Mouse (Mus musculus): ENCODE data around the gene Tsga10. TPM values are rescaled to one million over a fixed set of nuclear protein-coding genes. Genes with fewer than 3 reads are reported as not detected.

Tsga10 gene
- polyA plus RNA-seq, 1 experiment from 2014 or later = 20.3 TPM

GRCm38 (mm10) chr1:37711596-37712356 lies 154.5 kb downstream of the Tsga10 start:
- Histone ChIP-seq H3K36me3 (no peaks in the 10 kb centered on the region), H3K27me3 (no peaks in the 10 kb centered on the region), H3K9me3 (replicated peaks) (no peaks in the 10 kb centered on the region), H3K9ac (no peak overlapping the region), H3K4me1 (no peaks in the 10 kb centered on the region), H3K4me2 (replicated peaks) (no peak overlapping the region), H3K27ac (no peak overlapping the region), H3K4me3 (no peak overlapping the region)
- 93% methylated on average over 10 of the region's 10 CpGs for WGBS
- no peak for ATAC-seq (ENCODE audit: low FRiP score)

DNA sequence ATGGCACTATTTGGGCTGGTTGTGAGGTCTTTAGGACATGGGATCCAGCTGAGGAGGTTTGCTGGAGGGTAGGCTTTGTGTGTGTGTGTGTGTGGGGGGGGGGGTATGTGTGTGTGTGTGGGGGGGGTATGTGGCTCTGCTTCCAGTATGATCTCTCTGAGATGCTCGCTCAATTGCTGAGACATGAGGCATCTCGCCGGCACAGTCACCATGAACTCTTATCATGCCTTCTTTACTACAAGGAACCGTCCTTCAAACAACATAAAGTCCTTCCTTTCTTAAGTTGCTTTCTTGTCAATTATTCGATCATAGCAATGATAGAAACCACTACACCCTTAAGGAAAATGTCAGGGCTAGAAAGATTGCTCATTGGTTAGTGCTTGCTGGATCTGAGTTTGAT lies 155.1 kb downstream of the Tsga10 start:
- Histone ChIP-seq H3K36me3 (no peaks in the 10 kb centered on the region), H3K27me3 (no peaks in the 10 kb centered on the region), H3K27ac (no peak overlapping the region), H3K4me2 (replicated peaks) (no peak overlapping the region), H3K4me3 (no peak overlapping the region), H3K9ac (no peak overlapping the region), H3K4me1 (no peaks in the 10 kb centered on the region), H3K9me3 (replicated peaks) (no peaks in the 10 kb centered on the region)
- 96% methylated on average over 5 of the region's 5 CpGs for WGBS
- ATAC-seq (ENCODE audit: low FRiP score) = no peak

- Histone ChIP-seq H3K9me3 (replicated peaks) (no peaks in the 10 kb centered on the region), H3K4me3 (no peak overlapping the region), H3K27ac (no peak overlapping the region), H3K36me3 (no peaks in the 10 kb centered on the region), H3K4me2 (replicated peaks) (no peak overlapping the region), H3K9ac (no peak overlapping the region), H3K27me3 (no peaks in the 10 kb centered on the region), H3K4me1 (no peaks in the 10 kb centered on the region)
- 82% methylated on average over 8 of the region's 8 CpGs for WGBS
- ATAC-seq (ENCODE audit: low FRiP score) = no peak
Observed at GRCm38 (mm10) chr1:37709736-37710135, 156.5 kb downstream of the Tsga10 start.

DNA sequence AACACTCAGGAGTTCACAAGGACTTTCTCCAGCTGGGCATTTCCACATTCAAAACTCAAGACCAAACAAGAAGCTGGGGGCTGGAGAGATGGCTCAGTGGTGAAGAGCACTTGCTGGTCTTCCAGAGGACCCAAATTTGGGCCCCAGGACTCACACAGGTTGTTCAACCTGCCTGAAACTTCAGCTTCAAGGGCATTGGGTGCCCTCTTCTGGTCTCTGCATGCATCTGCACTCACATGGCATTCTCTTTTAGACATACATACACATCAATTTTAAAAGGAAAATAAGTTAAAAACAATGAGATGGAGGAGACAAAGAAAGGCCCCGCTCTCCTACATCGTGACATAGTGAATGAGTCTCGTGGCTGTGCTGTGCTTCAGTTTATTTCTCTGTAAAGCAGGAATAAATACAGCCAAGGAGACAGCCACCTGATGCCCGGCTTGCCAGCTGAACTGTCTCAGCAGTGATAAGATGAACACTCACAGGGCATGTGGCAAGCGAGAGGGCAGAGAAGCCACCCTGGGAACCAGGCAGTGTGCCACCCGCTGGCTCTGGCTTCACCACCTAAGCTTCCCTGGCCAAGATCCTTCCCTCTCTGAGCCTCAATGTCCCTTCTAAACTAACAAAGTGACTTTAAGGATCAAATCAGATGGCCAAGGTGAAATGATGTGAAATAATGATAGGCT lies 157.8 kb downstream of the Tsga10 start:
- H3K9ac ChIP-seq = no peak overlapping the region
- H3K27ac ChIP-seq = no peak overlapping the region
- 92% methylated on average over 6 of the region's 6 CpGs for WGBS
- no peak for ATAC-seq (ENCODE audit: low FRiP score)
- H3K27me3 ChIP-seq = no peaks in the 10 kb centered on the region
- H3K36me3 ChIP-seq = no peaks in the 10 kb centered on the region
- no peak overlapping the region for H3K4me3 ChIP-seq
- H3K9me3 ChIP-seq (replicated peaks) = no peaks in the 10 kb centered on the region
- H3K4me2 ChIP-seq (replicated peaks) = no peak overlapping the region
- no peaks in the 10 kb centered on the region for H3K4me1 ChIP-seq

Other genes starting within 250 kb of the Tsga10 start
- gene 2010300C02Rik, start 146.3 kb downstream of the Tsga10 start, polyA plus RNA-seq (2016; fragmentation: Nextera tagmentation; extraction: Ambion mirVana) = 2.6 TPM in 2 replicates
- 8.8 and 8.9 TPM in 2 replicates for gene Lipt1, start 5.3 kb upstream of the Tsga10 start, polyA plus RNA-seq (2016; fragmentation: Nextera tagmentation; extraction: Ambion mirVana)
- gene Mitd1, start 24.0 kb upstream of the Tsga10 start, polyA plus RNA-seq (2016; fragmentation: Nextera tagmentation; extraction: Ambion mirVana) = 19.1 and 21.7 TPM in 2 replicates
- 185 and 220 TPM in 2 replicates for gene Mrpl30, start 24.0 kb upstream of the Tsga10 start, polyA plus RNA-seq (2016; fragmentation: Nextera tagmentation; extraction: Ambion mirVana)
- gene Lyg2, start 50.1 kb upstream of the Tsga10 start, polyA plus RNA-seq (2016; fragmentation: Nextera tagmentation; extraction: Ambion mirVana) = not detected in 2 replicates
- gene Lyg1, start 91.3 kb upstream of the Tsga10 start, polyA plus RNA-seq (2016; fragmentation: Nextera tagmentation; extraction: Ambion mirVana) = not detected in 2 replicates
- gene Txndc9, start 131.5 kb upstream of the Tsga10 start, polyA plus RNA-seq (2016; fragmentation: Nextera tagmentation; extraction: Ambion mirVana) = 155 and 161 TPM in 2 replicates
- gene Eif5b, start 131.6 kb upstream of the Tsga10 start, polyA plus RNA-seq (2016; fragmentation: Nextera tagmentation; extraction: Ambion mirVana) = 31.3 and 34.0 TPM in 2 replicates